Mouse (Mus musculus) layer of hippocampus, postnatal 10 days (tissue): ENCODE results near the gene Fgr. TPM values are rescaled to one million over a fixed set of nuclear protein-coding genes. Genes with fewer than 3 reads are reported as not detected.
A peak's percentile ranks its signal among the peaks of the same experiment; 100 is the strongest.

Experiments
- DNase-seq, 2 experiments: peaks; one replicate each; pipeline ENCODE4 v3.0.0; 2021; ENCODE audit warnings: low spot score in 2 of 2
- total RNA-seq, 2 experiments: library from RNA; stranded (reverse); gene quantifications; 2 replicates each; pipeline ENCODE4 v1.2.3; 2021

Gene Fgr
- total RNA-seq, 2 experiments from 2014 or later = 0.13 to 0.46 TPM

DNA sequence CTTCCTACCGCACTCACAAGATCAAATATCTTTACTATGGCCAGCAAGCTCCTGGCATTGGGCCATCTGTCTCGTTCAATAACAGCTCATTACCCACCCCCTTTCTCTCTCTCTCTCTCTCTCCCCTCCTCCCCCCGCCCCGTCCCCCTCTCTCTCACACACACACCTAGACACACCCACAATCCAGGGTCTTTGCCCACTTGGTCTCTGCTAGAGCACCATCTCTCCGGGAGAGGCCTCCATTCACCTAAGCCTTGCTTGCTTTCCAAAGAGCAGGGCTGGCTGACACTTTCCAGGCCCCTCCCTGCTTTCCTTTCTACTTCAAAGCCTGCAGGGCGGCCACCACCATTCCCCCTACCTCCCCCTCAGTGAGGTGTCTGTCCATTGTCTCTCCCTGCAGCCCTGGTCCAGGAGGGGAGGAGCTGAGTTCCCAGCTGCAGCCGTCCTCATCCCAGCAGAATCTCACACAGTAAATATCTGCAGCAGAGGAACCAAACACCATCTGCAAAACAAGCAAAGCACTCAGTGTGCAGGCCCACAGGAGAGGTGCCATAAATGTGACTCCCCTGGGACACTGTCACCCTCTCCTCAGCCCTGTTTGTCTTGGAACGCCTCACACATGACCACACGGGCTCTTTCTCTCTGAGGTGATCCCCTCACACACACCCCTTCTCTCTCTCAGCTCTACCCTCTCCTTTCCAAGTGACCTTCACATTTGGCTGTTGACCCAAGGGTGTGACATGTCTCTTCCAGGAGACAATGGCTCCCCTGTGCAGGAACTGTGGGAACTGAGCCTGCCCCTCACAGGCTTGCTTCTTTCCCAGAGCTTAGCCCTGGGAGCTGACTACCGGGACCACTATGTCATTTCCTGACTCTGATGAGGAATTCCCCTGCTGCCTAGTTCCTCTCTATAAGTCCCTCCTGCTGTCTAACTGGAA is 14.9 kb upstream of the Fgr start:
- no peak for DNase-seq

DNA sequence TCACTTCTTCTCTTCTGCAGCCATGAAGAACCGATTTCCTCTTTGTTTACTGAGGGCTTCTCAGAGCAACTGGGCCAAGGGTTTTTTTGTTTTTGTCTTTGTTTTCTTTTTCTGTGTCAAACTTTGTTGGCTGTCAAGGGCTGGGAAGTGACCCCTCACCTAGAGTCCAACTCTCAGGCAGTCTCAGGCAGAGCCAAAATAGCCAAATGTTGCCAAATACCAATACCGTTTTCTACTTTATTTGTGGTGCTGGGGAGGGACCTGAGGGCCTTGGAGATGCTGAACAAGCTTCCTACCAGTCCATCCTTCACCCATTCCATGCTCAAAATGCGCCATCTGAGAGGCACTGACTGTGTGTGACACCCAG is 14.2 kb upstream of the Fgr start:
- no peak for DNase-seq

DNA sequence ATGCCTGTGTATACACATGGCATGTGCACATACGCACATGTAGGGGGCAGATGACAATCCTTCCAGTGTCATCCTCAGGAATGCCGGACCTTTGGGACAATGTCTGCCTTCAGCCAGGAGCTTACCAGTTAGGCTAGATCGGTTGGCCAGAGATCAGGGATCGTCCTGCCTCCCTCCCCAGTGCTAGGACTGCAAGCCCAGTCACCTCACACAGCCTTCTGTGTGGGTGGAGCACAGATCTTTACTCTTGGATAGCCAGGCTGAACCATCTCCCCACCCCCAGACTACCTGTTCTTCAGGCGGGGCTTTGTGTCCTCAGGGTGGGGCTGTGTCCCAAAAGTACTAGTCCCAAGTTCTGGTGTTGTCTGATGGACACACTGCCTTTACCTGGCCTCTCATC is 13.6 kb upstream of the Fgr start:
- DNase-seq = no peak

DNA sequence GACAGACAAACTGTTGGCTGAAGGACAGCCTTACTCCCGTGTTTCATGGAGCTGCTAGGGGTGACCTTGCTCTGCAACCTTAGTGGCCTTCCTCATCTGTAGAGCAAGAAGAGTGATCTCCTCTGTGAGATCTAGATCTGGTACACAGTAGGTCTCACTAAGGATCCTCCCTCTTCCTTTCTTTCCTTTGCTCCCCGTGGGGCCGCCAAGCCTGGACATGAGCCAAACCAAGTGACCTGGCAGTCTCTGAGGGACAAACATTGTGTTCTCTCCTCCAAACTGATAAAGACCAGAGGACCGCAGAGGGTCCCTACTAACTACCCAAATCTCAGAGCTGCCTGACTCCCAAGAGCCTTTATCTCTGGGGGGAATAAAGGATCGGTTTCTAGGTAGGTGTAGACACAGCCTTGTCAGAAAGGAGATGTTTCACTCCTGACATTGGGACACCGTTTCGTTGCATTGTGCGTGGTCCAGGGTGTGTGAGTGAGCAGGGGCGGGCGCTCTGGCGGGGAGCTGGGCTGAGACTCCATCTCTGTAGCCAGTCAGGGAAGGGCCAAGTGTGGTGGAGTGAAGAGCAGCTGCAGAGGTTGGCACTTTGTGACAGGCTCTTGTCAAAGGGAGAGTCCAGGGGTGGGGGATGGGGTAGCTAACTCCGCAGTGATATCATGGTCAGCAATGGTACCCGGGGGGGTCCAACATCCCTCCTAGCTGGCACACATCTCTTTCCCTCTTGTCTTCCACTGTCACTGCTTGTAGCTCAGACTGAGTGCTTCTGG is 12.8 kb upstream of the Fgr start:
- peak in 1 of 2 experiments; percentile 41 for DNase-seq

DNA sequence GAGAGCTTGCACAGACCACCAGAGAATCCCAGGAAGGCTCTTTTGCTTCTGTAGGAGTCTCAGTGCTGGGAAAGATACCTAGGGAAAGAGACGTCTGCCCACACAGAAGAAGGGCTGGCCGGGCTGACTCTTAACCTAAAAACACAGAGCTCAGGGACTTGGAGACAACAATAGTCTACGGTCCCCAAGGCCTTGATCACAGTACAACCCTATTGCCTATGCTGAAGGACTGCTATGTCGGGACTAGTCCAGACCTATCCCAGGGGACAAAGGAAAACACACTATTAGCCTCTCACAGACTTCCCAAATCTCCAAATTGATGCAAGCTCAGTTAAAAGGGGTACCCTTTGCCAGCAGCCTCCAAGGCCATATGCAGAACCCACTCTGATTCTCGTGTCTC is 12.0 kb upstream of the Fgr start:
- DNase-seq = no peak

DNA sequence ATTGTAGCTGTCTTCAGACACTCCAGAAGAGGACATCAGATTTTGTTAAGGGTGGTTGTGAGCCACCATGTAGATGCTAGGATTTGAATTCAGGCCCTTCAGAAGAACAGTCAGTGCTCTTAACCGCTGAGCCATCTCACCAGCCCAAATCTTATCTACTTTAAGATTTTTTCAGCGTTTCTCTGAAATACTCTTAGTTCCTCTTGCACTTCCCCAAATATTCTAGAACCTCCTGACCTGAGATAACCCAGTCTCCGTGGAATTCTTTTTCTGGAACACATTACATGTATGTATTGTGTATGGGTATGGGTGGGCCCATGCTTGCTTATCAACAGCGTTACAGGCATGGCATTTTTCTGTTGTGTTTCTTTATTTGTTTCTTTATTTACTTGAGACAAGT is 11.3 kb upstream of the Fgr start:
- DNase-seq = no peak

DNA sequence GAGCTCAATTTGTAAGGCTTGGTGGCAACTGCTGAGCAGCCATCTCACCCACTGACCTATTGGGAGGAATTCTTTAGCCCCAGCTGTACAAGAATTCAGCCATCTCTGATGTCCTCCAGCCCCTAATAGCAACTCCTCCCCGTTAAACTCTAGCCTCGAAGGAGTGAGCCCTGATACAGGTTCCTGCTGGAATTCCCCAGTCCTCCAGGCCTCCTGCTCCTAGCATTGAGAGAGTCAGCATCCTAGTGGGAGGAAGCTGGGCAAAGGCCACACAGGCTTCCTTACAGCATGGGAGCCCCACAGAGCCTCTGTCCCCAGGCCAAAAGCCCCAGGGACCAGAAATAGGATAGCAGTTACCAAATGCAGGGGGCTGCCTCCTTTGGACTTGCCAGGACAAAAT is 10.5 kb upstream of the Fgr start:
- no peak for DNase-seq

DNA sequence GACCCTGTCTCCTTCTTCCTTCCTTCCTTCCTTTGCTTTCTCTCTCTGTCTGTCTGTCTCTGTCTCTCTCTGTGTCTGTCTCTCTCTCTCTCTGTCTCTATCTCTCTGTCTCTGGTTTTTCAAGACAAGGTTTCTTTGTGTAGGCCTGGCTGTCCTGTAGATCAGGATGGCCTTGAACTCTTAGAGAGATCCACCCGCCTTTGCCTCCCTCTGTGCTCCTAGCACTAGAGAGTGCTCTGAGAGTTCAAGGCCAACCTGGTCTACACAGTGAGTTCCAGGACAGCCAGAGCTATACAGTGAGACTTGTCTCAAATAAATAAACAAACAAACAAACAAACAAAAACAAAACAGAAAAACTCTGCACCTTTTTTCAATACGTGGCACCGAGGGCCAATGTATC is 9.8 kb upstream of the Fgr start:
- DNase-seq = no peak

DNA sequence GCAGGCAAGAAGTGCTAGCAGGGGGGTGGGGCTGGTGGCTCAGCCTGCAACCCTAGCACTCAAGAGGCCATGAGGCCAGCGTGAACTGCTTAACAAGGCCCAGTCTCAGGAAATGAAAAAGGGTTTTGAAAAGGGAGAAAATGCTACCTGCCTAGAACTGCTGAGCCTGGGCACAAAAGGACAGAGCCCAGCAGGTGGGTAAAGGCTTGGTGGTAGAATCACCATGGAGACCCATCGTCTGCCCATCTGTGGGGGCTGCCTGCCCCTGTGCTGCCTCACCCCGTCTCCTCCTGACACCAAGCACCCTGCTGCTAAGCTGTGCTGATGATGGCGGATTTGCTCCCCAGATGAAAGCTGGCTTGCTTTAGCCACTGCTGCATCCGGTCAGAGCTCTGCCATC is 9.4 kb upstream of the Fgr start:
- no peak for DNase-seq

DNA sequence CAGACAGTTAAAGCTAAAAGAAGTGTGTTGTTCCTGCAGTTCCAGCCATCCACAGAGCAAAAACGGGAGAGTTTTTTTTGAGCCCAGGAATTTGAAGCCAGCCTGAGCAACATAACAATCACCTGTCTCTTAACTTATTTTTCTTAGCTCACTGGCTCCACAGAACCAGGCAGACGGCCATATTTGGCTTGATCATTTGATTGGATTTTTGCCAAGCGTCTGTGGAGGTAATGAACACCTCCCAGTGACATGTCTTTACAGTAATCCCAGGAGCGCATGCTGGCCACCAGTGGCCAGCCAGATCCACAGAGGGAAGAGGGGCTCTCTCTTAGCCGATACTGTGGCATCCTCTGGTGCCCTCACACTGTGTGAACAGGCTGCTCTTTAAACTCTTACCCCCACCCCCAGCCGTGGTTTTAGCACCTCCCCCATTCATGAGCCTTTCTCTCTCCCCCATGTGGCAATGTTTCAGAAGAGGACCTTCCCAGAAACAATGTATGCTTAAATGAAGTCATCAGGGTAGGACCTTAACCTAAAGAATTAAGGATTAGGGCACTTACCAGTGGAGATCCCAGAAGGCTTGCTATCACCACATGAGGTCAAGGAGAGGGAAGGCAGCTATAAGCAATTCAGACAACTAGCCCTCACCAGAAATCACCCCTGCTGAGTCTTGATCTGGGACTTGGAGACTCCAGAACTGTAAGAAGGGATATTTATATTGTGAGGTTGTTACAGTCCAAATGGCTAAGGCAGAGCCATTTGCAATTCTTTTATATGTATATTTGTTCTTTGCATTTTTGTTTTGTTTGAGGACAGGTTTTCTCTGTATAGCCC is 5.6 kb upstream of the Fgr start:
- DNase-seq = no peak

DNA sequence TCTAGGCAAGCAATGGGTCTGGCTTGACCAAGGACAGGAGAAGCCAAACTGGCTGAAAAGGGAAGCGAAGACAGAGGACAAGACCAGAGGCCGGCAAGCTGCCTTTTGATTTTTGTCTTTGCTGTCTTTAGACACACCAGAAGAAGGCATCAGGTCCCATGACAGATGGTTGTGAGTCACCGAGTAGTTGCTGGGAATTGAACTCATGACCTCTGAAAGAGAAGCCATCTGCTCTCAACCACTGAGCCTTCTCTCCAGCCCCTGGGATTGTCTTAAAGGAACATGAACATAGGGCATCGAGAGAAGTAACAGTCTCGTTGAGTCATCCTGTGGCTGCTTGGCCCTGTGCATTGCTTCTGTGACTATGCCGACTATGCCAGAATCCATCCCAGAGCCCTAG is 2.3 kb upstream of the Fgr start:
- no peak for DNase-seq

DNA sequence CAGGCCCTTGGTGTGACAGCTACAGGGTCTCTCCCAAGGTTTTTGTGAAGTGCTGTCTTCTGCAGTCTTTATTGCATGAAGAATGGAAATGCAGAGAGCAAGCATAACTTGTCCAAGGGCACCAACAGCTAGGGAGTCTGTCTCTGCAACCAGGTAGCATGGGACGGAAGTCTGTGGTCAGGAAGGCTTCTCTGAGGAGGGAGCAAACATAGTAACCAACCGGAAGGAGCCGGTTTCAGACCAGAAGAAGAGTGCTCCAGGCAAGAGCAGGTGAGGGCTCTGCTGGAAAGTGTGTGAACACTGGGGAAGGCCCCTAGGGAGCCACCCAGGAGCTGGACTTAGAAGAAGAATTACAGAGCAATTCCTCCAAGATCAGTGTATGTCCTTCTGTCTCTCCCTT is 1.8 kb upstream of the Fgr start:
- DNase-seq = no peak

DNA sequence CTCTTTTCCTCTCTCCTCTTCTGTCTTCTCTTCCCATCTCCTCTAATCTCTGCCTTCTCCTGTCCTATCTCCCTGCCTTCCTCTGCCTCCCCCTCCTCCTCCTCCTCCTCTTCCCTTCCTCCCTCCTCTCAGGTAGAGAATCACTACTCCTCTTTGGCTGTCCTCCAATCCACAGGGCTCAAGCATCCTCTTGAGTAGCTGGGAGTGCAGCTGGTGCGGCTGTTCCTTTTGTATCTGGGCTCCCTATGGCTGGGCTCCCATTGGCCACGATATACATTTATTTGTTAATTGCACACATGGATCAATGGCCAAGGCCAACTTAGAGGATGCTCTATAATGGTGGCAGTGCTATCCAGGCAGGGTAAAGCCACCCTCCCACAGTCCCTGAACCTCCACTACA is 1.3 kb upstream of the Fgr start:
- no peak for DNase-seq

DNA sequence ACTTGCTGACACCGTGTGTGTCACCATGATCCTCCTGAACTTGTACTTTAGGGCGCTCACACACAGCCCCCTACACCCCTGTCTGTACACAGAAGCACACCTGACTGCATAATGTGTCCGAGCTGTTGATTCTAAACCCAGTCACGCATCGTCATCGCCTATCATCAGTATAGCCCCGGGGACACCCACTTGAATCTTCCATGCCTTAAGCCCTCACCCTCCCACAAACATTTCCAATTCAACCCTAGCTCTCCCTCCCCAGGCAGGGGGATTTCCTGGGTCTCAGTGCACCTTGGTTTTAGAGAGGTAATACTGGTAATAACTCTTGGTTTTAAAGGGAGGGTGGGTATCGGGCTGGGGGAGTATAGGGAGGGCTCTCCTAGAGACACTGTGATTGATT is 709 bp upstream of the Fgr start:
- no peak for DNase-seq

DNA sequence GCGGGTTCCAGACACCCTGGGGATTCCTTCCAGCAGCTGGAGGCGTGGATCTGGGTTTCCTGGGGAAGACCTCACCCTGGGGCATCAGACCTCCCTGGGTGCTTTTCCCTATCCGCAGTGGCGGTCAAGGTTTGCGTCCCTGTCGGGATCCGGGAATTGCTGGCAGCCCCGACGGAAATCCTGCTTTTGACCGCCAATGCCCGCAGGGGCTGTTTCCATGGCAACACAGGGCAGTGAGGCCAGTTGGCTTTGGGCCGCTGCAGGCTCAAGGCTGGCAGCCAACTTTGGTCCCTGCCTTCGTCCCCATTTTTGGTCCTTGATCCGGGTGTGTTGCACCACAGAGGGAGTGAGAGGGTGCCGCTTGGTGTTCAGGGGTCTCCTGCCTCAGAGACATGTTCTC is 1.0 kb downstream of the Fgr start:
- DNase-seq = peak; percentile 69 to 79

DNA sequence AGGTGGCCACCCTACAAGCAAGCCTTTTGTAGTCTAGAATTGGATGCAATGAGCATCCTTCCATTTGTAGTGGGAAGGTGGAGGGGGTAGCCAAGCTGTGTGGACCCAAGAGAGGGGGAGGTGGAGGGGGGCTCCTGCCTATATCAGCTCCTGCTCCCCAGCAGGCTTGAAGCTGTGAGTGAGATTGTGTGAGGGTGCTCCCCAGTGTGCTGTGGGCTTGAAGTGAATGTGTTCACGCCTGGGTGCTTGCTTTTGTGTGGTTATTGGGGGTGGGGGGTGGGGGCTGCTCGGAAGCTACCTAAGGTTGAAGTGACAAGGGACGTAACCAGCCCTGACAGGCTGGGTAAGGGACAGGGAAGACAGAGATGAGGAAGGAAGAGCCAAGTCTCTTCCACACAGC is 1.9 kb downstream of the Fgr start:
- DNase-seq = no peak

DNA sequence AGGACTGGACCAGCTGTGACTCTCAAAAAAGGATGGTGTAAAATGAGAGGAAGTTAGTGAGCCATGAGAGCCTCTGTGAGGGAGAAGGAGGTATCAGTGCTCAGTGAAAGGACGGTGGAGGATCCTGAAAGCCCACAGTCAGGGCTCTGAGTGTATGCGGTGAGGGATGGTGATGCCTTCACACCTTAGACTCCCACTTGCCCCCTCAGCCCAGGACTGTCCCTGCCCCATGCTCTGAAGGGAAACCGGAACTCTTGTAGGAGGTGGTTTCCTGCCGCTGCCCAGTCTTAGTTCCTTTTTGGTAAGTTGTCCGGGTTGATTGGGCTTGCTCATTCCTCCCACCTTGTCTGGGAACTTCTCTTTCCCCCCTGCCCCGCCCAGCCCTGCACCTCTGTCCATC is 2.8 kb downstream of the Fgr start:
- no peak for DNase-seq

DNA sequence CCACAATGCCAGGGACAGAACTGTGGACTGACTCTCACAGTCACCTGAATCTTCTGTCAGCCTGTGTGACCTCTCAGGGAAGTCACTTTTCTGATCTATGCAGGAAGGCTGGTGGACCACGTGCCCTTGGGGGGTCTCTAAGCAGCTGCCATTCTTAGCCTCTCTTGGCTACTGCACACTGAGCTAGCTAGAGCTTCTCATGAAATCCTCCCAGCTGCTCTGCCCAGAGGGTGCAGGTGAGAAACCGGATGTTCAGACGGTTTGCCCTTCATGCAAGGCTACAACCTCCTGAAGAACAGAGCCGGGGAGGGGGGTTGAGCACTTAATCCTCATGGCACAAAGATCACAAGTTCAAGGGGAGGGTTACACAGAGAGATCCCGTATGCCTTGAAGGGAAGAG is 3.7 kb downstream of the Fgr start:
- DNase-seq = no peak

DNA sequence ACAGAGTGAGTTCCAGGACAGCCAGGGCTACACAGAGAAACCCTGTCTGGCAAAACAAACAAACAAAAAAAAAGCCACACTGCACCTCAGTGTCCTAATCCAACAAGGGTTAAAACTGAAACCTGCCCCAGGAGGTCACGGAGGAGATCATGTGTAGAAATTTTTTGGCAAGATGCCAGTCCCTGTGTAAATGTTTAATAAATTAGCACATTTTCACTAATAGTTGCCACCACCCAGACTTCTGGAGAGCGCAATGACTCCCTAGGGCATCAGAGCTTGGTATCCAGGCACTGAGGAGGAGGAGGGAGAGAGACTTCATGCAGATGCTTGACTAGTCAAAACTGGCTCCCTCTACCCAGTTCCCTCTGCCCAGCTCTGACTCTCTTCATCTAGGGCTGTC is 5.3 kb downstream of the Fgr start:
- no peak for DNase-seq

DNA sequence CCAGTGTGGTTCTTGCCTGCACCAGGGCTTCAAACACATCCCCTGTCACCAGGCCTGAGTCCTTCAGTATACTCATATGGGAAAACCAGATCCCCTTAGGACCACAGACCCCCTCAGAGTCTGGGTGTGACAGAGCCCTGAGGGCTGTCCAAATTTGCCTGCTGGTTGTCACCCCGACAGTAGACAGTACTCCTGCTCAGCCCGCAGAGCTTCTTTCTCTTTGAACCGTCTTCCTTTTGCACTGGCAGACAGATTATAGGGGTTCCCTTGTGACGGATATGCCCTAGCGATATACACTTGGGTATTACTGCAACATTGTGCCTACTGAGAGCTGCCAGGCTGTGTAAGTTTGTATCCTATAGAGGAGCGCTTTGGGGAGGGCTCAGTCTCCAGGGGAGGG is 7.7 kb downstream of the Fgr start:
- DNase-seq = no peak

DNA sequence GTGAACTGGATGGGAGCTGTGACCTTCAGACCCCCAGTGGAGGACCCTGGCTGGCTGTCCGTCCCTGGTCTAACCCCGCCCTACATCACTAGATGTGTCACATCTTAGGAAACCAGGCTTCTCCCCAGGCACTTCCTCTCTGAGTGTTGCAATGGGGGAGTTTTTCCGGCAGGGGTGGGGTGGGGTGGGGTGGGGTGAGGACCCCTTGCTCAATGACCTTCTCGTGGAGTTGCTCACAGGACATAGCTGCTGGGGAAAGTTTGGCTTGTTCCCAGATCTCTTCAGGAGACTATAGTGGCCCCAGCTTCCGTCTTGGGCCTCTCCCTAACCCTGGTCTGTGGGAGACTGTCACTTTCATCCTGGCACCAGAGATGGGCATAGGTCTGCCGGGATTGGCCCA is 9.1 kb downstream of the Fgr start:
- no peak for DNase-seq
